Mouse (Mus musculus): ENCODE data around the gene Syt2. TPM values are rescaled to one million over a fixed set of nuclear protein-coding genes. Genes with fewer than 3 reads are reported as not detected.

Syt2 gene
- polyA plus RNA-seq, 1 experiment from 2014 or later: 0.14 TPM

DNA sequence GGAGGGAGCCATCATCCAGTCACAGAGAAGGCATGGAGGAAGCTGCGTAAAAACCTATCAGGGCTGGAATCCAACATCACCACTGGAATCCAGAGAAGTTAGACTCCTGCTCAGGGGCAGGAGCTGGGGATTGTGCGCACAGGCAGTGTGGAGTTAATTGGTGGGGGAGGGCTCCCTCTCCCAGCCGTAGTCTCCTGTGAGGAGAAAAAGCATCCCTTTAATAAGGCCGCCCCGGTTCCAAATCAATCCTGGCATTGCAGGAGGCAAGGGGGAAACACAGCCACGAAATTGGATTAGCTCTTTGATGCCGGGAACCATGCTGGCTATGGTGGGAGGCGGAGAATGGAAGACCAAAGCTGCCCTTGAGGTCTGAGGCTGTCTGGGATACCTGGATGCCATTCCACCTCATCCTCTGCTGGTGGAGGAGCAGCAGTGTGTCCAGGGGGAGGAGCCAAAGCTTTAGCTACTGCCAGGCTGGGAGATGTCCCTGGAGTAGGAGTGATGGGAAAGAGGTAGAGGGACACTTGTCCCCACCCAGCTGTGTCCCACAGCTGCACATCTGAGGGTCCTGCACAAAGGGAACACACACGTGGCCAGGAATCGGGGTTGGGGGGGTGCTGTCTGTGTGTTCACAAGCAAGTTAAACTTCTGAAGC is 7.3 kb downstream of the Syt2 start:
- H3K27me3 ChIP-seq (replicated peaks; ENCODE audit: insufficient read depth, low read length): peaks cover 19% of the 10 kb centered on the region
- no peak for TF ChIP-seq CTCF (IDR thresholded peaks at IDR 0.05)
- no peak for TF ChIP-seq EP300 (IDR thresholded peaks at IDR 0.05)
- no peak for DNase-seq (ENCODE audit: low spot score)
- no peak for ATAC-seq
- H3K4me2 ChIP-seq (replicated peaks; ENCODE audit: low read depth, low read length): no peak overlapping the region
- WGBS: 37% methylated on average over 10 of the region's 10 CpGs
- no peak overlapping the region for H3K9ac ChIP-seq (replicated peaks; ENCODE audit: low read depth)
- no peaks in the 10 kb centered on the region for H3K36me3 ChIP-seq (ENCODE audit: insufficient read depth, low read length)
- H3K27ac ChIP-seq (ENCODE audit: low read length): no peak overlapping the region
- no peaks in the 10 kb centered on the region for H3K9me3 ChIP-seq (ENCODE audit: low read length)
- H3K4me1 ChIP-seq (ENCODE audit: insufficient read depth, low read depth, low read length): no peaks in the 10 kb centered on the region; the same call in 1 of the 2 replicates
- H3K4me3 ChIP-seq (ENCODE audit: low read depth, low read length): no peak overlapping the region

DNA sequence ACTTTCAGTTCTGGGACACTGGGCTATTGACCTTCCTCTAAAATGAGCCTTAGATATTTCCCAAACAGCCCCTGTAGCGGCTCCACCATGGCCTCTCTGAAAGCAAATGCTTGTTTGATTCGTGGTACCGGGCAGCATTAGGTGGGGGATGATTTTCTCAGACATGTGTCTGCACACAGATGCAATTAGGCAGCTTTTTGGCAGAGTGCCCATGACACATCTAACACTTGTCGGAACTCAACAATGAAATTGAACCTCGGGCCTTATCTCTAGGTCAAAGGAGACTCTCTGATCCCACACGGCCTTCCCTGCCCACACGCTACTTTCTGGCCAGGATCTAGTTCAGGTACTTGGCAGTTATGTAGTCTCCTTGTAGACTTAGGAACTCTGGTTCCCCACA is 12.4 kb downstream of the Syt2 start:
- no peak for DNase-seq (ENCODE audit: low spot score)
- no peaks in the 10 kb centered on the region for H3K36me3 ChIP-seq (ENCODE audit: insufficient read depth, low read length)
- TF ChIP-seq EP300 (IDR thresholded peaks at IDR 0.05) (no peak), CTCF (IDR thresholded peaks at IDR 0.05) (no peak)
- no peak overlapping the region for H3K27ac ChIP-seq (ENCODE audit: low read length)
- ATAC-seq: no peak
- 19% methylated on average over 7 of the region's 7 CpGs for WGBS
- H3K4me1 ChIP-seq (ENCODE audit: insufficient read depth, low read depth, low read length): no peaks in the 10 kb centered on the region
- H3K9me3 ChIP-seq (ENCODE audit: low read length): no peaks in the 10 kb centered on the region
- H3K4me3 ChIP-seq (ENCODE audit: low read depth, low read length): no peak overlapping the region
- H3K4me2 ChIP-seq (replicated peaks; ENCODE audit: low read depth, low read length): no peak overlapping the region
- H3K9ac ChIP-seq (replicated peaks; ENCODE audit: low read depth): no peak overlapping the region
- H3K27me3 ChIP-seq (replicated peaks; ENCODE audit: insufficient read depth, low read length): 0 out of 2 replicates have a peak, but pooled peaks cover 1% of the 10 kb centered on the region

- no peak overlapping the region for H3K27ac ChIP-seq (ENCODE audit: low read length)
- WGBS: 36% methylated on average over 7 of the region's 7 CpGs
- ATAC-seq (no peak), DNase-seq (ENCODE audit: low spot score) (no peak)
- no peaks in the 10 kb centered on the region for H3K9me3 ChIP-seq (ENCODE audit: low read length)
- H3K36me3 ChIP-seq (ENCODE audit: insufficient read depth, low read length): no peaks in the 10 kb centered on the region
- H3K4me2 ChIP-seq (replicated peaks; ENCODE audit: low read depth, low read length): no peak overlapping the region
- no peak overlapping the region for H3K4me3 ChIP-seq (ENCODE audit: low read depth, low read length)
- no peaks in the 10 kb centered on the region for H3K4me1 ChIP-seq (ENCODE audit: insufficient read depth, low read depth, low read length)
- H3K27me3 ChIP-seq (replicated peaks; ENCODE audit: insufficient read depth, low read length): no peaks in the 10 kb centered on the region
- TF ChIP-seq EP300 (IDR thresholded peaks at IDR 0.05) (no peak), CTCF (IDR thresholded peaks at IDR 0.05) (no peak)
- H3K9ac ChIP-seq (replicated peaks; ENCODE audit: low read depth): no peak overlapping the region
These were observed 13.7 kb downstream of the Syt2 start for GRCm38 (mm10) chr1:134660163-134660562.

DNA sequence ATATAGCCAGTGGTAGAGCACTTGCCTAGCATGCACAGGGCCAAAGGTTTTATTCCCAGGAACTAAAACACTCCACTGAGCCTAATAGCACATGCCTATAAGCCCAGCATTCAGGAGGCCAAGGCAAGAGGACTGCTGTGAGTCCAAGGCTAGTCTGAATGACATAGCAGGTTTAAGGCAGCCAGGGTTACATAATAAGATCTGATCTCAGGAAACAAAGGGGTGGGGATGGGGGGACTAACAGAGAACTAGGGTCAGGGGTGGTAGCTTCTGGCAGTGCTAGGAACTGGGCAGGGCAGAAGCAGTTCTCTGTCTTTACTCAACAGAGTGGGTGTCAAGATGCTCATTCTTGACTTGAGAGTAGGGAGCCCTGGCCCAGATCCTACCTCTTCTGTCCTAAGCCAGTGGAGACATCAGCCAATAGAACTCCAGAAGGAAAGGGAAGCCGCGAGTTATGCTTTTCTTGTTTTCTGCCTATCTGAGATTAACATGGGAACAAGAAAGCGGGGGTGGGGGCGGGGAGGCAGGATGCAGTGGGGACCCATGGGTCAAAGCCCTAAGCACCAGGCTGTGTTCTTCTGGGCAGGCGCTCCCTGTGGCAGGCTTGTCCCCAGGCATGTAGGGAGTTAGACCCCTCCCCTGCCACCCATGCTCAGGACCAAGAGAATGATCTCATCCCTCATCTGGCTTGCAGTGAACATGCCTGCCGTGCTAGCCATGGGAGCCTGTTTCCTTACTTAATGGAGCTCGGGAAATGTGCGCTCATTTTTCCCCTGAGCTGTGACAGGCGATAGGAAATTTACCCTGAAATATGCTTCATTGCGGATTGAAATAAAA is 25.0 kb downstream of the Syt2 start:
- Histone ChIP-seq H3K9ac (replicated peaks; ENCODE audit: low read depth) (no peak overlapping the region), H3K9me3 (ENCODE audit: low read length) (no peaks in the 10 kb centered on the region), H3K4me2 (replicated peaks; ENCODE audit: low read depth, low read length) (no peak overlapping the region), H3K36me3 (ENCODE audit: insufficient read depth, low read length) (no peaks in the 10 kb centered on the region), H3K4me1 (ENCODE audit: insufficient read depth, low read depth, low read length) (no peaks in the 10 kb centered on the region), H3K27ac (ENCODE audit: low read length) (no peak overlapping the region), H3K27me3 (replicated peaks; ENCODE audit: insufficient read depth, low read length) (no peaks in the 10 kb centered on the region), H3K4me3 (ENCODE audit: low read depth, low read length) (no peak overlapping the region)
- no peak for TF ChIP-seq CTCF (IDR thresholded peaks at IDR 0.05)
- TF ChIP-seq EP300 (IDR thresholded peaks at IDR 0.05): no peak
- DNase-seq (ENCODE audit: low spot score): no peak
- 62% methylated on average over 10 of the region's 10 CpGs for WGBS
- ATAC-seq: no peak

GRCm38 (mm10) chr1:134674312-134674711 is 27.8 kb downstream of the Syt2 start:
- WGBS: 0% methylated on average over 1 of the region's 1 CpGs
- Histone ChIP-seq H3K4me2 (replicated peaks; ENCODE audit: low read depth, low read length) (no peak overlapping the region), H3K4me1 (ENCODE audit: insufficient read depth, low read depth, low read length) (no peaks in the 10 kb centered on the region), H3K4me3 (ENCODE audit: low read depth, low read length) (no peak overlapping the region), H3K9me3 (ENCODE audit: low read length) (no peaks in the 10 kb centered on the region), H3K27ac (ENCODE audit: low read length) (no peak overlapping the region), H3K9ac (replicated peaks; ENCODE audit: low read depth) (no peak overlapping the region), H3K27me3 (replicated peaks; ENCODE audit: insufficient read depth, low read length) (no peaks in the 10 kb centered on the region), H3K36me3 (ENCODE audit: insufficient read depth, low read length) (no peaks in the 10 kb centered on the region)
- DNase-seq (ENCODE audit: low spot score) (no peak), ATAC-seq (no peak)
- TF ChIP-seq EP300 (IDR thresholded peaks at IDR 0.05) (no peak), CTCF (IDR thresholded peaks at IDR 0.05) (peak; percentile 48)

- H3K27ac ChIP-seq (ENCODE audit: low read length): no peak overlapping the region
- H3K9me3 ChIP-seq (ENCODE audit: low read length): no peaks in the 10 kb centered on the region
- no peak overlapping the region for H3K4me2 ChIP-seq (replicated peaks; ENCODE audit: low read depth, low read length)
- H3K4me1 ChIP-seq (ENCODE audit: insufficient read depth, low read depth, low read length): no peaks in the 10 kb centered on the region
- no peaks in the 10 kb centered on the region for H3K36me3 ChIP-seq (ENCODE audit: insufficient read depth, low read length)
- H3K9ac ChIP-seq (replicated peaks; ENCODE audit: low read depth): no peak overlapping the region
- ATAC-seq: peak; percentile 67
- TF ChIP-seq EP300 (IDR thresholded peaks at IDR 0.05) (no peak), CTCF (IDR thresholded peaks at IDR 0.05) (no peak)
- no peaks in the 10 kb centered on the region for H3K27me3 ChIP-seq (replicated peaks; ENCODE audit: insufficient read depth, low read length)
- H3K4me3 ChIP-seq (ENCODE audit: low read depth, low read length): no peak overlapping the region
- peak; percentile 56 for DNase-seq (ENCODE audit: low spot score)
- 51% methylated on average over 4 of the region's 4 CpGs for WGBS
These were observed 33.0 kb downstream of the Syt2 start for GRCm38 (mm10) chr1:134679445-134679844.

Measured in lung, postnatal 0 days (tissue).